Mouse (Mus musculus) E14TG2a.4 (cell line): ENCODE results near the gene Dlg4.

Experiments used
- H3K27me3 ChIP-seq: 2 replicates; pipeline ENCODE4 v1.6.1; 2014; ENCODE audit warnings: low read length, control low read depth; ENCODE audit not compliant: insufficient read depth
- H3K36me3 ChIP-seq: 2 replicates; pipeline ENCODE4 v1.6.1; 2014; ENCODE audit warnings: low read length, control low read depth; ENCODE audit not compliant: insufficient read depth
- H3K4me1 ChIP-seq: replicated peaks from 2 replicates; pipeline ENCODE4 v1.6.1; 2014; ENCODE audit warnings: low read depth, low read length, control low read depth
- H3K4me3 ChIP-seq: replicated peaks from 2 replicates; pipeline ENCODE4 v1.5.1; 2014; ENCODE audit warnings: mild to moderate bottlenecking, low read length
- H3K9me3 ChIP-seq: 2 replicates; pipeline ENCODE4 v1.6.1; 2014; ENCODE audit warnings: low read length, control low read depth
- CTCF ChIP-seq: conservative IDR thresholded peaks from 2 replicates; pipeline ENCODE4 v1.5.1; 2014; ENCODE audit warnings: low read length
- NANOG ChIP-seq: IDR thresholded peaks from 2 replicates; pipeline ENCODE4 v1.6.1; 2014; ENCODE audit warnings: borderline replicate concordance, low read length, mixed read lengths
- POU5F1 ChIP-seq: IDR thresholded peaks from 2 replicates; pipeline ENCODE4 v1.6.1; 2014; ENCODE audit warnings: low read length, borderline replicate concordance

Dlg4 gene

GRCm38 (mm10) chr11:70020022-70020631, 3.4 kb downstream of the Dlg4 start:
- no peaks in the 10 kb centered on the region for H3K36me3 ChIP-seq
- H3K27me3 ChIP-seq, result peaks cover 34% of the 10 kb centered on the region
- H3K4me1 ChIP-seq, result peaks cover 51% of the 10 kb centered on the region
- peak overlapping the region; percentile 89; the same call in 1 of the 2 replicates for H3K4me3 ChIP-seq
- TF ChIP-seq CTCF (no peak), POU5F1 (no peak), NANOG (no peak)
- H3K9me3 ChIP-seq, result no peaks in the 10 kb centered on the region

GRCm38 (mm10) chr11:70020731-70021263, 4.1 kb downstream of the Dlg4 start:
- no peaks in the 10 kb centered on the region for H3K36me3 ChIP-seq
- no peaks in the 10 kb centered on the region for H3K9me3 ChIP-seq
- TF ChIP-seq NANOG, result no peak
- TF ChIP-seq POU5F1, result no peak
- TF ChIP-seq CTCF, result no peak
- H3K4me1 ChIP-seq, result peaks cover 51% of the 10 kb centered on the region
- H3K4me3 ChIP-seq, result peak overlapping the region; percentile 89
- H3K27me3 ChIP-seq, result peaks cover 41% of the 10 kb centered on the region

GRCm38 (mm10) chr11:70021264-70022132, 4.8 kb downstream of the Dlg4 start:
- H3K36me3 ChIP-seq, result no peaks in the 10 kb centered on the region
- TF ChIP-seq POU5F1 (no peak), NANOG (peak; percentile 29; the same call in 1 of the 2 replicates)

GRCm38 (mm10) chr11:70023481-70024150, 6.9 kb downstream of the Dlg4 start:
- H3K27me3 ChIP-seq, result peaks cover 51% of the 10 kb centered on the region
- H3K4me3 ChIP-seq, result no peak overlapping the region
- H3K9me3 ChIP-seq, result no peaks in the 10 kb centered on the region
- TF ChIP-seq POU5F1 (no peak), NANOG (no peak), CTCF (no peak)
- no peaks in the 10 kb centered on the region for H3K36me3 ChIP-seq
- peaks cover 67% of the 10 kb centered on the region for H3K4me1 ChIP-seq

More at GRCm38 (mm10) chr11:70021264-70022132, 4.8 kb downstream of the Dlg4 start:
- Histone ChIP-seq H3K4me3 (peak overlapping the region; percentile 89), H3K9me3 (no peaks in the 10 kb centered on the region), H3K4me1 (peaks cover 58% of the 10 kb centered on the region), H3K27me3 (peaks cover 47% of the 10 kb centered on the region)

- no peak for TF ChIP-seq CTCF
- TF ChIP-seq NANOG, result no peak
- TF ChIP-seq POU5F1, result no peak
- peaks cover 51% of the 10 kb centered on the region for H3K27me3 ChIP-seq
Observed at GRCm38 (mm10) chr11:70024151-70024514, 7.4 kb downstream of the Dlg4 start.

GRCm38 (mm10) chr11:70026689-70027088, 9.9 kb downstream of the Dlg4 start:
- peaks cover 8% of the 10 kb centered on the region for H3K36me3 ChIP-seq
- peaks cover 51% of the 10 kb centered on the region for H3K27me3 ChIP-seq
- H3K4me3 ChIP-seq, result peak overlapping the region; percentile 68
- TF ChIP-seq POU5F1 (no peak), NANOG (no peak), CTCF (no peak)
- peaks cover 73% of the 10 kb centered on the region for H3K4me1 ChIP-seq
- no peaks in the 10 kb centered on the region for H3K9me3 ChIP-seq

More at GRCm38 (mm10) chr11:70024151-70024514, 7.4 kb downstream of the Dlg4 start:
- peaks cover 67% of the 10 kb centered on the region for H3K4me1 ChIP-seq
- H3K9me3 ChIP-seq, result no peaks in the 10 kb centered on the region
- H3K36me3 ChIP-seq, result no peaks in the 10 kb centered on the region
- H3K4me3 ChIP-seq, result no peak overlapping the region

GRCm38 (mm10) chr11:70027397-70027796, 10.7 kb downstream of the Dlg4 start:
- peaks cover 14% of the 10 kb centered on the region for H3K36me3 ChIP-seq
- no peaks in the 10 kb centered on the region for H3K9me3 ChIP-seq
- peaks cover 46% of the 10 kb centered on the region for H3K27me3 ChIP-seq
- TF ChIP-seq CTCF, result no peak
- TF ChIP-seq NANOG, result no peak
- no peak for TF ChIP-seq POU5F1
- H3K4me3 ChIP-seq, result peak overlapping the region; percentile 68
- H3K4me1 ChIP-seq, result peaks cover 73% of the 10 kb centered on the region
